Mouse (Mus musculus): ENCODE results near the gene Tada2a.

DNA sequence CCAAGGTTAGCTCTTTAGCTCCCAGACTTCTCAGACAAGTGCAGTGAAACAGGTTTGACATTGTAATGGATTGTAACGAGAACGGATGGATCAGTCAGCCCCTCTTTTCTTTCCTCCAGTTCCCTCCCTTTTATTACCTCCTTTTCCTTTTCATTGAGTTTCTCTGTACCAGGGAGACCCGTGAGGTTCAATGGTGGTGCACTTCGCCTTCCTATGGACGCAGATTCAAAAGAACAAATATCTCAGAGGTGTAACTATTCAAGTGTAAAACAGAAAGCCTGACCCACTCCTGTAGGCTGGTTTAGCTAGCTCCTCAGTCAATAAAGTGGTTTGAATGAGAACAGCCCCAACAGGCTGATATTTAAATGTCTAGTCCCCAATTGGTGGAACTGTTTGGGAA lies 47.5 kb downstream of the Tada2a start:
- TF ChIP-seq CTCF (IDR thresholded peaks at IDR 0.05; ENCODE audit: control insufficient read depth, insufficient read depth, low read length) = no peak
- no peak for TF ChIP-seq POLR2A (IDR thresholded peaks at IDR 0.05; ENCODE audit: borderline replicate concordance, control insufficient read depth, low read depth, low read length)

Data from bone marrow, adult 2 months (tissue).